Mouse (Mus musculus): ENCODE measurements around the gene Fstl4. TPM values are rescaled to one million over a fixed set of nuclear protein-coding genes. Genes with fewer than 3 reads are reported as not detected.

The Fstl4 gene
- total and polyA plus RNA-seq, 3 experiments: not detected

DNA sequence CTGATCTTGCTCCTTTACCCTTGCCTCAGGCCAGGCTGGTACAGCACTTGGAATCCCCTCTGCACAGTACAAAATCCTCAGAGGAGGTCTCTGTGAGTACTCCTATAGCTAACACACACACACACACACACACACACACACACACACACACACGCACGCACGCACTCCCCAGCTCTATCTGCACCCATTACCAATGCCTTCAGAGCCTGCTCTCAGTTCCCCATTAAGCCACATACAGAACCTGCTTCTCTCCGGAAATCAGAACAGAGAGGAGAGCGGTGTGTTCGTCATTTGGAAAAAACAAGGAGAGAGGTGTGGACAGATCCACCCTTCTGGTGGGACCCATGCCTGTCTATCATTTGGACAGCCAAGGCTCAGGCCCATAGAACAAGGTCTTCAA is 333.4 kb downstream of the Fstl4 start:
- Histone ChIP-seq H3K79me2 (ENCODE audit: control insufficient read depth, insufficient read depth, low read length, poor library complexity) (no peaks in the 10 kb centered on the region), H3K4me3 (ENCODE audit: control insufficient read depth in 1 of 2, insufficient read depth in 1 of 2, low read depth in 2 of 2, low read length in 2 of 2) (no peak overlapping the region), H3K9me3 (replicated peaks; ENCODE audit: insufficient read depth, low read length) (no peaks in the 10 kb centered on the region), H3K27ac (ENCODE audit: control insufficient read depth, low read depth, low read length) (no peak overlapping the region), H3K9ac (ENCODE audit: control insufficient read depth, low read depth, low read length, poor library complexity, severe bottlenecking) (no peak overlapping the region), H3K27me3 (ENCODE audit: control insufficient read depth in 1 of 2, insufficient read depth in 2 of 2, low read length in 2 of 2) (no peaks in the 10 kb centered on the region), H3K36me3 (ENCODE audit: control insufficient read depth in 1 of 2, insufficient read depth in 2 of 2, low read length in 2 of 2) (no peaks in the 10 kb centered on the region), H3K4me1 (ENCODE audit: control insufficient read depth in 1 of 2, insufficient read depth in 2 of 2, low read length in 2 of 2) (no peaks in the 10 kb centered on the region)
- no peak for DNase-seq (ENCODE audit: low read depth, low spot score)
- TF ChIP-seq TCF12 (IDR thresholded peaks at IDR 0.05; ENCODE audit: low read depth, low read length) (no peak), CHD1 (IDR thresholded peaks at IDR 0.05; ENCODE audit: low read depth, low read length) (no peak), POLR2AphosphoS2 (IDR thresholded peaks at IDR 0.05; ENCODE audit: low read length) (no peak), SMC3 (IDR thresholded peaks at IDR 0.05; ENCODE audit: low read depth, low read length) (no peak), RCOR1 (IDR thresholded peaks at IDR 0.05; ENCODE audit: low read depth, low read length) (no peak), POLR2AphosphoS5 (IDR thresholded peaks at IDR 0.05; ENCODE audit: borderline replicate concordance, low read depth, low read length) (no peak), HCFC1 (IDR thresholded peaks at IDR 0.05; ENCODE audit: low read depth, low read length) (no peak), USF1 (IDR thresholded peaks at IDR 0.05; ENCODE audit: low read depth, low read length) (no peak), ZC3H11A (IDR thresholded peaks at IDR 0.05; ENCODE audit: low read depth, low read length) (no peak), POLR2A (IDR thresholded peaks at IDR 0.05; ENCODE audit: control insufficient read depth in 1 of 2, insufficient read depth in 1 of 2, low read depth in 1 of 2, low read length in 2 of 2, poor library complexity in 1 of 2) (no peak), MYC (IDR thresholded peaks at IDR 0.05; ENCODE audit: low read depth, low read length) (no peak), KAT2A (conservative IDR thresholded peaks at IDR 0.05; ENCODE audit: low read depth, low read length) (no peak), ETS1 (IDR thresholded peaks at IDR 0.05; ENCODE audit: low read depth, low read length) (no peak), TBP (IDR thresholded peaks at IDR 0.05; ENCODE audit: low read depth, low read length) (no peak), MAZ (IDR thresholded peaks at IDR 0.05; ENCODE audit: low read depth, low read length) (no peak), RAD21 (IDR thresholded peaks at IDR 0.05; ENCODE audit: low read depth, low read length) (no peak), UBTF (IDR thresholded peaks at IDR 0.05; ENCODE audit: borderline replicate concordance, insufficient read depth, low read depth, low read length) (no peak), ELF1 (IDR thresholded peaks at IDR 0.05; ENCODE audit: low read depth, low read length) (no peak), BHLHE40 (IDR thresholded peaks at IDR 0.05; ENCODE audit: borderline replicate concordance, low read depth, low read length) (no peak), MAFK (IDR thresholded peaks at IDR 0.05; ENCODE audit: borderline replicate concordance, low read depth, low read length) (no peak)

DNA sequence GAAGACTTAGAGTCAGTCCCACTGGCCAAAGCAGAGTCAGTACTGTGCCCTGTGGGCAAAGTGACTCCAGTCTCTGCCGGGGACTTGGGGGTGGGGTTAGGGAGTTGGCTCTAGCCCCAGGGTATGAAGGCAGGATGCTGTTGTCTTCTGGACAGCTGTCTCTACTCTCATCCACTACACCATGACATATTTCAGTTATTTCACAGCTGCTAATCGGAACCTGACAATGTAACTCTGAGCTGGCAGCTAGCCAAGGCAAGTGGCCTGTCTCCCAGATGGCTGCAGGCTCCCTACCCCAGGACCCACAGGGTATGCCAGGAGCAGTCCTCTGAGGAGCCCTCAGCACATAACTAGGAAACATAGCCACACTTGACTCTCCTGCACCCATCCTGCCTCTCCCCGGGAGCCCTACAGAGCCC is 334.4 kb downstream of the Fstl4 start:
- no peak overlapping the region for H3K4me3 ChIP-seq (ENCODE audit: control insufficient read depth in 1 of 2, insufficient read depth in 1 of 2, low read depth in 2 of 2, low read length in 2 of 2)
- no peaks in the 10 kb centered on the region for H3K4me1 ChIP-seq (ENCODE audit: control insufficient read depth in 1 of 2, insufficient read depth in 2 of 2, low read length in 2 of 2)
- TF ChIP-seq ETS1 (IDR thresholded peaks at IDR 0.05; ENCODE audit: low read depth, low read length): no peak
- no peak for TF ChIP-seq SMC3 (IDR thresholded peaks at IDR 0.05; ENCODE audit: low read depth, low read length)
- no peak for TF ChIP-seq NRF1 (IDR thresholded peaks at IDR 0.05; ENCODE audit: insufficient read depth, low read depth, low read length, poor library complexity, severe bottlenecking)
- TF ChIP-seq CHD2 (IDR thresholded peaks at IDR 0.05; ENCODE audit: low read length): no peak
- no peak for TF ChIP-seq GATA1 (IDR thresholded peaks at IDR 0.05; ENCODE audit: low read depth, low read length)
- no peak for TF ChIP-seq TCF12 (IDR thresholded peaks at IDR 0.05; ENCODE audit: low read depth, low read length)
- no peak for TF ChIP-seq POLR2AphosphoS2 (IDR thresholded peaks at IDR 0.05; ENCODE audit: low read length)
- TF ChIP-seq SIN3A (IDR thresholded peaks at IDR 0.05; ENCODE audit: low read length): no peak
- TF ChIP-seq ZC3H11A (IDR thresholded peaks at IDR 0.05; ENCODE audit: low read depth, low read length): no peak
- TF ChIP-seq HCFC1 (IDR thresholded peaks at IDR 0.05; ENCODE audit: low read depth, low read length): no peak
- no peak for TF ChIP-seq NELFE (IDR thresholded peaks at IDR 0.05; ENCODE audit: low read depth, low read length)
- TF ChIP-seq MXI1 (IDR thresholded peaks at IDR 0.05; ENCODE audit: low read depth, low read length): no peak
- TF ChIP-seq POLR2AphosphoS5 (IDR thresholded peaks at IDR 0.05; ENCODE audit: borderline replicate concordance, low read depth, low read length): no peak
- TF ChIP-seq CTCF (IDR thresholded peaks at IDR 0.05 in 2 of 3, conservative IDR thresholded peaks at IDR 0.05 in 1 of 3; ENCODE audit: control insufficient read depth in 1 of 3, insufficient read depth in 1 of 3, low read depth in 2 of 3, low read length in 3 of 3, poor library complexity in 1 of 3, severe bottlenecking in 1 of 3): no peak
- TF ChIP-seq ELF1 (IDR thresholded peaks at IDR 0.05; ENCODE audit: low read depth, low read length): no peak
- TF ChIP-seq POLR2A (IDR thresholded peaks at IDR 0.05; ENCODE audit: control insufficient read depth in 1 of 2, insufficient read depth in 1 of 2, low read depth in 1 of 2, low read length in 2 of 2, poor library complexity in 1 of 2): no peak
- no peak for TF ChIP-seq UBTF (IDR thresholded peaks at IDR 0.05; ENCODE audit: borderline replicate concordance, insufficient read depth, low read depth, low read length)
- no peaks in the 10 kb centered on the region for H3K36me3 ChIP-seq (ENCODE audit: control insufficient read depth in 1 of 2, insufficient read depth in 2 of 2, low read length in 2 of 2)
- no peaks in the 10 kb centered on the region for H3K27me3 ChIP-seq (ENCODE audit: control insufficient read depth in 1 of 2, insufficient read depth in 2 of 2, low read length in 2 of 2)
- no peaks in the 10 kb centered on the region for H3K9me3 ChIP-seq (replicated peaks; ENCODE audit: insufficient read depth, low read length)
- DNase-seq (ENCODE audit: low read depth, low spot score): no peak
- H3K27ac ChIP-seq (ENCODE audit: control insufficient read depth, low read depth, low read length): no peak overlapping the region
- no peaks in the 10 kb centered on the region for H3K79me2 ChIP-seq (ENCODE audit: control insufficient read depth, insufficient read depth, low read length, poor library complexity)
- H3K9ac ChIP-seq (ENCODE audit: control insufficient read depth, low read depth, low read length, poor library complexity, severe bottlenecking): no peak overlapping the region

Measured in MEL (cell line).